Mouse (Mus musculus) forebrain, embryonic 16.5 days (tissue): ENCODE data around the gene Ctsg. TPM values are rescaled to one million over a fixed set of nuclear protein-coding genes. Genes with fewer than 3 reads are reported as not detected.
A peak's percentile ranks its signal among the peaks of the same experiment; 100 is the strongest.
"Not testable (repeated sequence)": the region's sequence is repeated elsewhere in the genome, so short reads cannot be mapped to it uniquely, and the experiment has no call there.

Experiments used
- ATAC-seq: fragments of 200-750 bp; cut with Nextera tagmentation; 2 replicates; pipeline ENCODE4 v1.8.0; 2017; ENCODE audit warnings: mild to moderate bottlenecking, moderate library complexity
- H3K27ac ChIP-seq: fragments of 300-500 bp; sonication (generic); 2 replicates; pipeline ENCODE4 v1.5.1; 2014; ENCODE audit warnings: low read length, control low read depth
- H3K27me3 ChIP-seq: fragments of 300-500 bp; sonication (generic); replicated peaks from 2 replicates; pipeline ENCODE4 v1.6.1; 2014; ENCODE audit warnings: low read length; ENCODE audit not compliant: control insufficient read depth, insufficient read depth
- H3K36me3 ChIP-seq: fragments of 300-500 bp; sonication (generic); 2 replicates; pipeline ENCODE4 v1.6.1; 2014; ENCODE audit not compliant: control insufficient read depth, insufficient read depth
- H3K4me1 ChIP-seq: fragments of 300-500 bp; sonication (generic); replicated peaks from 2 replicates; pipeline ENCODE4 v1.6.1; 2014; ENCODE audit warnings: low read length; ENCODE audit not compliant: control insufficient read depth, insufficient read depth
- H3K4me2 ChIP-seq: fragments of 300-500 bp; sonication (generic); 2 replicates; pipeline ENCODE4 v1.6.1; 2014; ENCODE audit warnings: mild to moderate bottlenecking, low read length, control low read depth
- H3K4me3 ChIP-seq: fragments of 300-500 bp; sonication (generic); replicated peaks from 2 replicates; pipeline ENCODE4 v1.5.1; 2014; ENCODE audit warnings: mild to moderate bottlenecking, low read length, control low read depth
- H3K9ac ChIP-seq: fragments of 300-500 bp; sonication (generic); replicated peaks from 2 replicates; pipeline ENCODE4 v1.6.1; 2014; ENCODE audit warnings: low read depth, low read length, control low read depth
- H3K9me3 ChIP-seq: fragments of 300-500 bp; sonication (generic); 2 replicates; pipeline ENCODE4 v1.6.1; 2016; ENCODE audit warnings: low read length; ENCODE audit not compliant: control insufficient read depth
- WGBS: fragments of 180-500 bp; shearing (Covaris S2); extraction: QIAGEN DNeasy Blood & Tissue Kit; methylation state at CpG from one replicate; pipeline ENCODE4 v1.1.7; 2014; 5-methylcytosine and 5-hydroxymethylcytosine counted together
- polyA plus RNA-seq: library from polyadenylated mRNA; unstranded; fragments of >200 nt; fragmentation: Nextera tagmentation; extraction: Ambion mirVana; gene quantifications from 2 replicates; pipeline ENCODE4 v1.2.1, GENCODE M21; 2015

The Ctsg gene
- polyA plus RNA-seq, 1 experiment from 2014 or later, result not detected

- Histone ChIP-seq H3K9ac (no peak overlapping the region), H3K9me3 (no peaks in the 10 kb centered on the region), H3K4me2 (no peak overlapping the region), H3K36me3 (no peaks in the 10 kb centered on the region), H3K4me1 (no peaks in the 10 kb centered on the region), H3K27ac (no peak overlapping the region), H3K27me3 (no peaks in the 10 kb centered on the region), H3K4me3 (no peak overlapping the region)
- peak; percentile 74 for ATAC-seq
- WGBS, result 35% methylated on average over 3 of the region's 3 CpGs
These were observed 1.1 kb upstream of the Ctsg start for GRCm38 (mm10) chr14:56103452-56103851.

GRCm38 (mm10) chr14:56098940-56099339 lies 3.4 kb downstream of the Ctsg start:
- 80% methylated on average over 4 of the region's 4 CpGs for WGBS
- no peak for ATAC-seq
- no peaks in the 10 kb centered on the region for H3K36me3 ChIP-seq
- no peak overlapping the region for H3K4me3 ChIP-seq
- no peaks in the 10 kb centered on the region for H3K27me3 ChIP-seq
- no peak overlapping the region for H3K27ac ChIP-seq
- H3K4me2 ChIP-seq, result no peak overlapping the region
- no peaks in the 10 kb centered on the region for H3K9me3 ChIP-seq
- H3K9ac ChIP-seq, result no peak overlapping the region
- H3K4me1 ChIP-seq, result no peaks in the 10 kb centered on the region

- ATAC-seq, result no peak
- Histone ChIP-seq H3K27ac (no peak overlapping the region), H3K4me2 (no peak overlapping the region), H3K9ac (no peak overlapping the region), H3K9me3 (no peaks in the 10 kb centered on the region), H3K36me3 (no peaks in the 10 kb centered on the region), H3K27me3 (no peaks in the 10 kb centered on the region), H3K4me3 (no peak overlapping the region), H3K4me1 (no peaks in the 10 kb centered on the region)
- 80% methylated on average over 1 of the region's 1 CpGs for WGBS
These were observed 4.8 kb downstream of the Ctsg start for GRCm38 (mm10) chr14:56097597-56097996.

GRCm38 (mm10) chr14:56093353-56093752 lies 9.0 kb downstream of the Ctsg start:
- no peaks in the 10 kb centered on the region for H3K9me3 ChIP-seq
- no peak overlapping the region for H3K9ac ChIP-seq
- no peak overlapping the region for H3K4me2 ChIP-seq
- H3K27ac ChIP-seq, result no peak overlapping the region
- no peaks in the 10 kb centered on the region for H3K36me3 ChIP-seq
- H3K4me1 ChIP-seq, result no peaks in the 10 kb centered on the region
- no peaks in the 10 kb centered on the region for H3K27me3 ChIP-seq
- no peak overlapping the region for H3K4me3 ChIP-seq
- ATAC-seq, result no peak
- 76% methylated on average over 2 of the region's 2 CpGs for WGBS

- no peak for ATAC-seq
- no peak overlapping the region for H3K4me3 ChIP-seq
These were observed 15.7 kb downstream of the Ctsg start for GRCm38 (mm10) chr14:56086711-56087110.

GRCm38 (mm10) chr14:56085167-56085566 lies 17.2 kb downstream of the Ctsg start, which contains the start of gene Mcpt8:
TSS of gene Mcpt8 (minus strand) at chr14:56085273.
- H3K27me3 ChIP-seq, result no peaks in the 10 kb centered on the region
- no peaks in the 10 kb centered on the region for H3K36me3 ChIP-seq
- no peak within 1 kb of the TSS for H3K4me3 ChIP-seq
- no peak for ATAC-seq
- no peak within 1 kb of the TSS for H3K4me2 ChIP-seq
- no peaks in the 10 kb centered on the region for H3K4me1 ChIP-seq
- no peak within 1 kb of the TSS for H3K9ac ChIP-seq
- no peak within 1 kb of the TSS for H3K27ac ChIP-seq
- 95% methylated on average over 2 of the region's 2 CpGs for WGBS
- no peaks in the 10 kb centered on the region for H3K9me3 ChIP-seq

More at GRCm38 (mm10) chr14:56086711-56087110, 15.7 kb downstream of the Ctsg start:
- Histone ChIP-seq H3K9me3 (no peaks in the 10 kb centered on the region), H3K4me1 (no peaks in the 10 kb centered on the region), H3K4me2 (no peak overlapping the region), H3K27me3 (no peaks in the 10 kb centered on the region), H3K36me3 (no peaks in the 10 kb centered on the region), H3K27ac (no peak overlapping the region), H3K9ac (no peak overlapping the region)
- WGBS, result 80% methylated on average over 3 of the region's 3 CpGs

GRCm38 (mm10) chr14:56082016-56082415 lies 20.4 kb downstream of the Ctsg start:
- Histone ChIP-seq H3K9ac (no peak overlapping the region), H3K27me3 (no peaks in the 10 kb centered on the region), H3K9me3 (no peaks in the 10 kb centered on the region), H3K36me3 (no peaks in the 10 kb centered on the region), H3K4me3 (no peak overlapping the region), H3K4me2 (no peak overlapping the region), H3K27ac (no peak overlapping the region), H3K4me1 (no peaks in the 10 kb centered on the region)
- 61% methylated on average over 4 of the region's 4 CpGs for WGBS
- no peak for ATAC-seq

- not testable (repeated sequence) for H3K27ac ChIP-seq, H3K27me3 ChIP-seq, H3K4me2 ChIP-seq, H3K4me3 ChIP-seq, ATAC-seq, H3K9me3 ChIP-seq, H3K4me1 ChIP-seq, H3K36me3 ChIP-seq, H3K9ac ChIP-seq
- WGBS, result 90% methylated on average over 3 of the region's 3 CpGs
These were observed 40.2 kb downstream of the Ctsg start, which contains the start of gene Mcpt4 for GRCm38 (mm10) chr14:56062213-56062612. TSS of gene Mcpt4 (minus strand) at chr14:56062313.

GRCm38 (mm10) chr14:56057722-56058121 lies 44.7 kb downstream of the Ctsg start:
- no peak for ATAC-seq
- Histone ChIP-seq H3K9ac (no peak overlapping the region), H3K36me3 (no peaks in the 10 kb centered on the region), H3K4me1 (no peaks in the 10 kb centered on the region), H3K4me3 (no peak overlapping the region), H3K27ac (no peak overlapping the region), H3K9me3 (no peaks in the 10 kb centered on the region), H3K4me2 (no peak overlapping the region), H3K27me3 (no peaks in the 10 kb centered on the region)
- WGBS, result 85% methylated on average over 4 of the region's 4 CpGs

GRCm38 (mm10) chr14:56055408-56055807 lies 47.0 kb downstream of the Ctsg start:
- no peak for ATAC-seq
- no peak overlapping the region for H3K4me2 ChIP-seq
- no peak overlapping the region for H3K4me3 ChIP-seq
- no peaks in the 10 kb centered on the region for H3K36me3 ChIP-seq
- no peaks in the 10 kb centered on the region for H3K4me1 ChIP-seq
- no peak overlapping the region for H3K9ac ChIP-seq
- no peaks in the 10 kb centered on the region for H3K27me3 ChIP-seq
- no peak overlapping the region for H3K27ac ChIP-seq
- no peaks in the 10 kb centered on the region for H3K9me3 ChIP-seq
- WGBS, result 88% methylated on average over 3 of the region's 3 CpGs
